Mouse (Mus musculus) thymus, adult 2 months (tissue): Measurements from ENCODE around the gene Acaca. TPM values are rescaled to one million over a fixed set of nuclear protein-coding genes. Genes with fewer than 3 reads are reported as not detected.

Source experiments
- DNase-seq: peaks from one replicate; pipeline ENCODE4 v3.0.0; 2021
- H3K27ac ChIP-seq: fragments of 200-500 bp; 2 replicates; pipeline ENCODE4 v1.5.1; 2012; ENCODE audit warnings: low read length, control low read depth; ENCODE audit not compliant: control insufficient read depth, insufficient read depth
- H3K27me3 ChIP-seq: fragments of 200-500 bp; 2 replicates; pipeline ENCODE4 v1.6.1; 2012; ENCODE audit warnings: mild to moderate bottlenecking, low read length, moderate library complexity, mixed read lengths; ENCODE audit not compliant: control insufficient read depth, insufficient read depth
- H3K36me3 ChIP-seq: fragments of 200-500 bp; 2 replicates; pipeline ENCODE4 v1.6.1; 2012; ENCODE audit warnings: mild to moderate bottlenecking, low read length, moderate library complexity; ENCODE audit not compliant: control insufficient read depth, insufficient read depth
- H3K4me1 ChIP-seq: fragments of 200-500 bp; replicated peaks from 2 replicates; pipeline ENCODE4 v1.6.1; 2012; ENCODE audit warnings: low read length; ENCODE audit not compliant: control insufficient read depth, insufficient read depth
- H3K4me3 ChIP-seq: fragments of 200-500 bp; 2 replicates; pipeline ENCODE4 v1.5.1; 2012; ENCODE audit warnings: mild to moderate bottlenecking, low read length, control low read depth, moderate library complexity; ENCODE audit not compliant: control insufficient read depth, insufficient read depth
- CTCF ChIP-seq: fragments of 200-500 bp; IDR thresholded peaks from 2 replicates; pipeline ENCODE4 v1.5.1; 2012; ENCODE audit warnings: mild to moderate bottlenecking, control low read depth, low read length, moderate library complexity, borderline replicate concordance; ENCODE audit not compliant: control insufficient read depth, poor library complexity, insufficient read depth; ENCODE audit errors: extremely low read depth
- POLR2A ChIP-seq: fragments of 200-500 bp; IDR thresholded peaks from 2 replicates; pipeline ENCODE4 v1.6.1; 2012; ENCODE audit warnings: mild to moderate bottlenecking, low read length, control low read depth, moderate library complexity; ENCODE audit not compliant: control insufficient read depth, poor library complexity, insufficient read depth; ENCODE audit errors: extremely low read depth
- WGBS: fragments of 180-500 bp; shearing (Covaris S2); methylation state at CpG from one replicate; pipeline ENCODE4 v1.1.7; 2018; 5-methylcytosine and 5-hydroxymethylcytosine counted together
- polyA plus RNA-seq: library from polyadenylated mRNA; depleted of rRNA; stranded (reverse); fragments of >200 nt; gene quantifications from 2 replicates; pipeline ENCODE4 v1.2.3, GENCODE M21; 2012

Gene Acaca
- polyA plus RNA-seq, 1 experiment: 25.3 TPM

GRCm38 (mm10) chr11:84168701-84169288 lies 39.3 kb downstream of the Acaca start:
- no peak overlapping the region for H3K27ac ChIP-seq
- no peaks in the 10 kb centered on the region for H3K36me3 ChIP-seq
- H3K4me3 ChIP-seq: no peak overlapping the region
- 21% methylated on average over 7 of the region's 7 CpGs for WGBS
- TF ChIP-seq POLR2A: no peak
- TF ChIP-seq CTCF: no peak
- peak; percentile 28 for DNase-seq
- no peaks in the 10 kb centered on the region for H3K27me3 ChIP-seq
- no peaks in the 10 kb centered on the region for H3K4me1 ChIP-seq

GRCm38 (mm10) chr11:84172539-84173435 lies 43.3 kb downstream of the Acaca start:
- H3K4me3 ChIP-seq: no peak overlapping the region
- no peak overlapping the region for H3K27ac ChIP-seq
- no peak for TF ChIP-seq CTCF
- no peak for TF ChIP-seq POLR2A
- H3K4me1 ChIP-seq: peaks cover 3% of the 10 kb centered on the region
- H3K27me3 ChIP-seq: no peaks in the 10 kb centered on the region
- WGBS: 95% methylated on average over 11 of the region's 11 CpGs
- DNase-seq: no peak
- no peaks in the 10 kb centered on the region for H3K36me3 ChIP-seq

- H3K4me1 ChIP-seq: peaks cover 7% of the 10 kb centered on the region
- no peak for DNase-seq
- no peaks in the 10 kb centered on the region for H3K27me3 ChIP-seq
- WGBS: 66% methylated on average over 4 of the region's 4 CpGs
- H3K4me3 ChIP-seq: no peak overlapping the region
- no peak for TF ChIP-seq POLR2A
- TF ChIP-seq CTCF: no peak
- H3K27ac ChIP-seq: no peak overlapping the region
- H3K36me3 ChIP-seq: no peaks in the 10 kb centered on the region
Measured at GRCm38 (mm10) chr11:84178571-84178970, 49.1 kb downstream of the Acaca start.

GRCm38 (mm10) chr11:84179226-84179953 lies 49.9 kb downstream of the Acaca start:
- peak; percentile 56; the same call in 1 of the 2 replicates for TF ChIP-seq CTCF
- TF ChIP-seq POLR2A: no peak
- Histone ChIP-seq H3K36me3 (no peaks in the 10 kb centered on the region), H3K27ac (no peak overlapping the region), H3K27me3 (no peaks in the 10 kb centered on the region), H3K4me1 (peaks cover 7% of the 10 kb centered on the region), H3K4me3 (peak overlapping the region; percentile 90)
- WGBS: under 1% methylated on average over 69 of the region's 85 CpGs
- DNase-seq: peak; percentile 86

- peak; percentile 64 for DNase-seq
- peak overlapping the region; percentile 90 for H3K4me3 ChIP-seq
- H3K36me3 ChIP-seq: no peaks in the 10 kb centered on the region
- no peaks in the 10 kb centered on the region for H3K27me3 ChIP-seq
- H3K27ac ChIP-seq: no peak overlapping the region
- TF ChIP-seq POLR2A (no peak), CTCF (peak; percentile 84; the same call in 1 of the 2 replicates)
- 0% methylated on average over 44 of the region's 44 CpGs for WGBS
- H3K4me1 ChIP-seq: peaks cover 4% of the 10 kb centered on the region
Measured at GRCm38 (mm10) chr11:84179954-84180598, 50.6 kb downstream of the Acaca start.

GRCm38 (mm10) chr11:84181286-84181685 lies 51.8 kb downstream of the Acaca start:
- no peak for TF ChIP-seq CTCF
- TF ChIP-seq POLR2A: no peak
- Histone ChIP-seq H3K4me3 (no peak overlapping the region), H3K4me1 (peaks cover 4% of the 10 kb centered on the region; the same call in 1 of the 2 replicates), H3K36me3 (no peaks in the 10 kb centered on the region), H3K27ac (no peak overlapping the region), H3K27me3 (no peaks in the 10 kb centered on the region)
- DNase-seq: no peak
- WGBS: 74% methylated on average over 2 of the region's 2 CpGs
